Mouse (Mus musculus) E14TG2a.4 (cell line): ENCODE measurements around the gene Dtx4.

ENCODE experiments used
- CTCF ChIP-seq: conservative IDR thresholded peaks from 2 replicates; pipeline ENCODE4 v1.5.1; 2014; ENCODE audit warnings: low read length
- NANOG ChIP-seq: IDR thresholded peaks from 2 replicates; pipeline ENCODE4 v1.6.1; 2014; ENCODE audit warnings: borderline replicate concordance, low read length, mixed read lengths
- POU5F1 ChIP-seq: IDR thresholded peaks from 2 replicates; pipeline ENCODE4 v1.6.1; 2014; ENCODE audit warnings: low read length, borderline replicate concordance

DNA sequence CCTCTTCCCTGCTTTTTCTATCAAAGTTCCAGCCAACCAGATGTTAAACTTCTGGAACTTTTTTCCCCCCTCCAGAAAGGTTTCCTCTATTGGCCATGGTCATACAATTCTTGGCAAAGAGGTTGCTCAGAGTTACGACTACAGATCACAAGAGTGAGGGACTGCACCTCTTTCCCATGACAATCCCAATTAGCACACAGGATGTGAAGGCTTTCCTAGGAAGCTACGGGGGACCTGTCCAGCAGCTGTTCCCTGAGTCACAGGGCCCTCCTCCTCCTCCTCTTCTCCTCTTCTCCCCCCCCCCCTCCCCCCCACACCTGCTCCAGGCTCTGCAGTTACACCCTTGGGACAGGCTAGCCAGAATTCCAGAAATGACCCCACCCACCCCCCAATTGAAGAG is 1.8 kb downstream of the Dtx4 start:
- TF ChIP-seq CTCF = no peak
- no peak for TF ChIP-seq NANOG
- TF ChIP-seq POU5F1 = no peak
